Mouse (Mus musculus) lung, adult 2 months (tissue): Measurements from ENCODE around the gene Coa4.

Experiments
- CTCF ChIP-seq: fragments of 200-500 bp; IDR thresholded peaks from 2 replicates; pipeline ENCODE4 v1.5.1; 2011; ENCODE audit warnings: mild to moderate bottlenecking, low read length, control low read depth; ENCODE audit not compliant: insufficient read depth
- POLR2A ChIP-seq: fragments of 200-500 bp; IDR thresholded peaks from 2 replicates; pipeline ENCODE4 v1.6.1; 2011; ENCODE audit warnings: low read depth, mild to moderate bottlenecking, control low read depth, low read length, borderline replicate concordance; ENCODE audit errors: extremely low read depth

DNA sequence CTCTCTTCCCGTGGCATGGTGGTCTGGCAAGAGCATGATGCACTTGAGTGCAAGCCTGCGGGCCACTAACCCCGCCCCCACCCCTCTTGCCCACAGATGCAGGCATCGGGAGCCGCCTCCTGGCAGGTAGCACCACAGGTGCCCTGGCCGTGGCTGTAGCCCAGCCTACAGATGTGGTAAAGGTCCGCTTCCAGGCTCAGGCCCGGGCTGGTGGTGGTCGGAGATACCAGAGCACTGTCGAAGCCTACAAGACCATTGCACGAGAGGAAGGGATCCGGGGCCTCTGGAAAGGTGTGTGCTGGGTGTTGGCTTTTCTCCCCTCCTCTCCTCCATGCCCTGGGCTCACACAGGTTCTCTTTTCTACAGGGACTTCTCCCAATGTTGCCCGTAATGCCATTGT is 38.9 kb upstream of the Coa4 start:
- TF ChIP-seq POLR2A (no peak), CTCF (no peak)
